Mouse (Mus musculus) layer of hippocampus, postnatal 10 days (tissue): ENCODE data around the gene Ccdc85c. TPM values are rescaled to one million over a fixed set of nuclear protein-coding genes. Genes with fewer than 3 reads are reported as not detected.

Experiments
- DNase-seq, 2 experiments: peaks; one replicate each; pipeline ENCODE4 v3.0.0; 2021; ENCODE audit warnings: low spot score in 2 of 2
- total RNA-seq, 2 experiments: library from RNA; stranded (reverse); gene quantifications; 2 replicates each; pipeline ENCODE4 v1.2.3; 2021

Gene Ccdc85c
- total RNA-seq, 2 experiments from 2014 or later, result 58.6 to 62.9 TPM

DNA sequence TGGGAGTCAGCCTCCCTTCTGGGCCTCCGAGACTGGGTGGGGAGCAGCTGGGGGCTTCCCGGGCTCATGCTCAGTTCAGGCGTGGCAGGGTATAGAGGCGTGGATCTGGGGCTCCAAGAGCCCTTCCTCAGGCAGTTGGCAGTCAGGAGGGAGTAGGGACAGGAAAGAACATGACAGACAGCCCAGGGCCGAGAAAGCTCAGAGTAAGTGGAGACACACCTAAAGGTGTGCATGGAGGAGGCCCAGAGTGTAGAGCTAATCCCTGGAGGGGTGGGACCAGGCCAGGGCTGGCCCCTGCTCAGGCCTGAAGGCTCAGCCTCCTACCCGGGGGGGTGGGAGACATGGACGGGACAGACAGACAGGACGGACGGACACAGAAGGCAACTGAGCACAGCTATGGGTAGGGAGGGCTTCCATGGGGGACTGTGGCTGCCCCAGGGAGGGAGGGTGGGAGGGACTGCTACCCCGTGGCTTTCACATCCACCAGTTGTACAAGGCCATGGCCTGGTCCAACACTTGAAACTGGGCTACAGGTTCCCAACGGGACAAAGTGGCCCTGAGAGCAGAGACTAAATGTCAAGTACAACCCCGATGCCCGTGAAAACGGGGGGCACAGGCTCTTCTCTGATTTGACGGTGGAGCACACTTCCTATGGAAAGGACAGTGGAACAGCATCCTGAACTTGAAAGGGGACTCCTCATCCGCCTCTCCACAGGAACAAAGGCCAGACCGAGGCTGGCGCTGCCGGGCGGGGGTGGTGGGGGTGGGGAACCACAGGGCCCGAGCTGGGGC lies 55.2 kb downstream of the Ccdc85c start:
- DNase-seq, result no peak

- no peak for DNase-seq
Measured at GRCm38 (mm10) chr12:108219163-108219562, 56.1 kb downstream of the Ccdc85c start.

GRCm38 (mm10) chr12:108217572-108217971 lies 57.7 kb downstream of the Ccdc85c start:
- DNase-seq, result peak; percentile 67 to 80

DNA sequence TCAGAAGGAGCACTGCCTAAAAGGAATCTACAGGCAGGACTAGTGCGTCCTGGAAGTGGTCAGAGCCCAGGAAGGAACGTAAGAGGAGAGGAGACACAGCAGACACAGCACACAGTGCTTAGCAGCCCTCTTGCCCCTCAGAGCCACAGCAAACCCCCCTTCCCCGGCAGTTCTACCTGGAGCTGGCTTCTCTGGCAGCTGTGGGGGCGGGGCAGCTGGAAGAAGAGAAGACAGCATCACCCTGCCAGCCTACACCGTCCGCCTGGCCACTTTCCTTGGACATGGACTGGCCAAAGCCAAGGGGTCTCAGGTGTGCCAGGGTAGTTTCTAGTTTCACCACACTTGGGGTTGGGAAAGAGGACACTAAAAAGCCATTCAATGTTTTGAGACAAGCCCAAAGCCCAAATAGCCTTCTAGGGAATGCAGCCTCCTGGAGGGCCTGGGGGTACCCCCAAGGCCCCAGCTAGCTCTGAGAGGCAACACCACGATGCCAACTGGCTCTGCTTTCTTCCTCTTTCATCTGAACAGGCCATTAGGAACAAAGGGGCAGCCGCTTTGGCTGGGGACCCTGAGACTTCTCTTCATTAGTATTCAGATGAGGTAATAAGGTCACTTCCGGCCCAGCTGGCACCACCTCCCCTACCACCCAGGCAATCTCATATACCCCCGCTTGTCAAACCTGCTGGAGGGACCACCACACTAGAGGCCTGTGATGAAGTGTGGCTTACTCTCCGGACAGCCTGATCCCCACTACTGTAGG lies 58.4 kb downstream of the Ccdc85c start:
- DNase-seq, result no peak

DNA sequence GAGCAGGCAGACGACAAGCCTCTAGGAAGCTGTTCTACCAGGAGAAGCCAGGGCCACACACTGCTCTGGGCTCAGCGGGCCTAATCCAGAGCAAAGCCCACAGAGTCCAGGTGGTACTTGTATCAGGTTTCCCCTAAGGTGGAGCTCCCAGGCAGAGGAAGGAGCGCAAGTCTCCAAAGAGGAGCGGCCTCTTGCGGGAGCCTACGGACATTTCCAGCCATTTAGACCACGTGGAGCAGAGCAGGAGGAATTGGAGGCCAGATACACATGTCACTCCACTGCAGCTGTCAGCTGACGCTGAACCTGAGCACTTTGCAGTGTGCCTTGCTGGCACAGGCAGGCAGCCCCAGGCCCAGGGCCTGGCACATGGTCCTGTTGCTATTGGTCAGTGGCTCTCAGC lies 60.1 kb downstream of the Ccdc85c start:
- DNase-seq, result no peak

DNA sequence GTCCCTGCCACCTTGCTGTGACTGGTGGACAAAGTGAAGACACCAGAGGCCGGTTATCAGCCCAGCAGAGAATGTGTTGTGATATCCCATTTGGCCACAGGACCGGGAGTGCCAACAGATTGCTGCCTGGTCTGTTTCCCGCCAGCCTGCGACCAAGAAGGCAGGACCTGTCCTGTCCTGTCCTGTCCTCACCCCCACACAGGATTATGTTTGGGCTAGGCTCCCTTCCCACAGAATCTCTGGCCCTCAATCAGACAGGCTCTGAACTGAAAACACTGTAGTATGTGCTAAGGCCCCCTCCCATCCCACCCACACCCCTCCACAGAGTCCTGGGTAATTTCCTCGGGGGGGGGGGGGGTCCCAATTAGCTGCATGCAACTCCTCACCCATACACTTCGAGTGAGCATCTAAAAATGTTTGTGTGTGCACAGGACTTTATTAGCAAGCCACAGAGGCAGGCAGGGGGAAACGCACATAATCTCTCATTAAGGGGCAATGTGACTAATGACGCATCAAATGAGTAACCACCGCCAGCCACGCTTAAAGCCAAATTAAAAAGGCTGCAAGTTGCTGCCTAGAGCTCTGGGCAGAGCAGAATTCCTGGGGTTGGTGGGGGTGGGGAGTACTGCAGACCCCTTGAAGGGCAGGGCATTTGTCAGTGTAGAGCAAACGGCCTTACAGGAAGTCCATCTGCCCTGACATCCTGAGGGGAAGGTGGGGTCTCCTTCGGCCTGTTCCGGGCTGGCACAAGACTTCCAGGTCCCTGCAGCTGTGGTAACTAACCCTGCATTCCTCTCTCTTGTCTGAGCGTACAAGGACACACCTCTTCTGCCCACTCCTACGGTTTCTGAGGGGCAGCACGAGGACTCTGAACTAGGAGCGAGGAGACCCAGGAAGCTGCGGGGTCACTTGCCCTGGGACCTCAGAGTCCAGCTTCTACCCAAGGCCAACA lies 61.9 kb downstream of the Ccdc85c start:
- no peak for DNase-seq

- DNase-seq, result no peak
Measured at GRCm38 (mm10) chr12:108212476-108212875, 62.7 kb downstream of the Ccdc85c start.

GRCm38 (mm10) chr12:108212071-108212470 lies 63.2 kb downstream of the Ccdc85c start:
- DNase-seq, result no peak

DNA sequence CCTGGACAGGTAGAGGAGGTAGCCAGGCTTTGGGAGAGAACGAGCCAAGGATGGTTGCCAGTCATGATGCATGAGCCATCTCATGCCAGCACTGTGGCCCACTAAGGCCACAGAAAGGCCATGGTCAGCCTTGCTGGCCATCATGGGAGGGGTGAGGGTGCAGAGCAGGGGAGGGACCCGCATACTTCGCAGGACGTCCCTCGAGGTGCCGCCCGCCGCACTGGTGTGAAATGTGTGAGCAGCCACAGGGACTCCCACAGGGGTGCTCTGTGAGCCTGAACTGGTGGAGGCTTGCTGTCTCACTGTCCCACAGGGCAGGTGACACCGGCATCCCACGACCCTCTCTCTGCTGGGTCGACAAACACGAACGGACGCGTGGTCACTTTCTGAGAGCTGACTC lies 64.6 kb downstream of the Ccdc85c start:
- DNase-seq, result no peak

GRCm38 (mm10) chr12:108208726-108209438 lies 66.3 kb downstream of the Ccdc85c start:
- DNase-seq, result peak; percentile 81 to 86

GRCm38 (mm10) chr12:108208216-108208615 lies 67.0 kb downstream of the Ccdc85c start:
- no peak for DNase-seq

- peak; percentile 83 to 88 for DNase-seq
Measured at GRCm38 (mm10) chr12:108206641-108207040, 68.6 kb downstream of the Ccdc85c start.

- DNase-seq, result no peak
Measured at GRCm38 (mm10) chr12:108204978-108205377, 70.2 kb downstream of the Ccdc85c start.

DNA sequence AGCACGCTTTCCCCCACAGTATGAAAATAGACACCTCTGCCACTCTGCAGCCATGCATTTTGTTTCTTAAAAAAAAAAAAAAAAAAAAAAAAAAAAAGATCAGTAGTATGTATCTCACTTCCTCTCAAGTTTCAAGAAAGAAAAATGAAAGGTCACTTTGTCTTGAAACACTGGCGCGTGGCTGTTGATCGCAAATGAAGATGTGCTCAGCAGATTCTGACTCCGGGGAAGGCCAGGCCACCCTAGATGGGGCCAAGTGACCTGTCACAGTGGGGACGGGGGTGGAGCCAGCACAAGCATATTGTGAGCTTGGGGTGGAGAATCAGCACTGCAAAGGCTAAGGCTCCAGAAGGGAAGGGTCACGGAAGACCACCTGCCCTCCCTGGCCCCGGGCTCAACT lies 71.3 kb downstream of the Ccdc85c start:
- no peak for DNase-seq

GRCm38 (mm10) chr12:108200094-108200493 lies 75.1 kb downstream of the Ccdc85c start:
- DNase-seq, result no peak

DNA sequence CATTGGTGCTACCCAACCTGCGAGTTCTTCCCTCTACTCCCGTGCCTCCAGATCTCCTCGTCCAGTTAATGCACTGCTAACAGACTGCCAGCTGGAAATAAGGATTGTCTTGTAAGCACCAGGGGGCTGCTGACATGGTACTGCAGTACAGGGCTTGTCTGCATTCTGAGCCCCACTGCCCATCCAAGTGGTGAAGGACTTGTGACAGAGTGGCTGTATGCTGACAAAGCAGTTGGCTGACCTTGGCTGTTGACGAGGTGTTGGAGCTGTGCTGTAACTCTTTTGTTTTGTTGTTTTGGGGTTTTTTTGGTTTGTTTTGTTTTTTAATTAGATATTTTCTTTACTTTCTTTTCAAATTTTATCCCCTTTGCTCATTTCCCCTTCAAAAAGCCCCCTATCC lies 76.8 kb downstream of the Ccdc85c start:
- no peak for DNase-seq

- no peak for DNase-seq
Measured at GRCm38 (mm10) chr12:108195761-108196160, 79.5 kb downstream of the Ccdc85c start.

GRCm38 (mm10) chr12:108193878-108194277 lies 81.3 kb downstream of the Ccdc85c start:
- no peak for DNase-seq

DNA sequence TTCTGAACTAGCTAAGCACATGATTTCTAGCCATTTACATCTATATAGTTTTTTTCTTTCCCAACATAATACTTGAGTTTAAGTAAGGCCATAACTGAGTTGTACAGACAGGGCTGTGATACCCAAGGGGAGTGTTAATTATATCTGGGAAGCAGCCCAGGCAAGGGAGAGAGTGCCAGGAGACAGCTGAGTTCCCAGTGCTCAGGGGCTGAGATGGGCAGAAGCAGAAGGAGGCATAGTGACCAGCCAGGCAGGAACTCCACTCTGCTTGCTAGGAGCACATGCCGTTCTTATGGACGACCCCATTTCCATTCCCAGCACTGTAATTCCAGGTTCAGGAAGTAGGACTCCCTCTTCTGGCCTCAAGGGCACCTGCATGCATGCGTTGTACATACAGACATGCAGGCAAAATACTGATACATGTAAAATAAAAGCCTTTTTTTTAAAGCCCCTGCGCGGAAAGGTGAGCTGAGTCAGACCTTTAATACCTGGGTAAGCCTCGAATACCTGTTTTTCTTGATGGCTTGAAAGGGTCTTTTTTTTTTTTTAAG lies 87.6 kb downstream of the Ccdc85c start:
- peak in 1 of 2 experiments; percentile 35 for DNase-seq

DNA sequence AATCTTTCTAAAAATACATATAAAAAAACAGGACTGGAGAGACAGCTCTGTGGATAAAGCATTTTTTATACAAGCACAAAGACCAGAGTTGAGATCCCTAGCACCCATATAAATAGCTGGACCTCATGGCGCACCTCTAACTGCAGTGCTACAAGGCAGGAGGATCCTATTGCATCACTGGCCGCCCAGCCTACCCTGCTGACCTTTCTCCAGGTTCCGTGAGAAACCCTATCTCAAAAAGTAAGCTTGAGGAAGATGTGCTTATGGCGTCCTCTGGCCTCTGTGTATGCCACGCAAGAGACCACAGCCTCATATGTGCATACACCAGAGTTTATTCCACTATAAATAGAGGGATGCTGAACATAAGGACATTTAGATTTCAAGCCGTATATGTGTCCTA lies 93.5 kb downstream of the Ccdc85c start:
- no peak for DNase-seq
